Mouse (Mus musculus) mature B cell (primary cell): ENCODE results near the gene Rfx2.

Experiments
- in situ Hi-C: fragments of 300-500 bp; cut with MboI; formaldehyde crosslinking; loops from 2 replicates; pipeline ENCODE4 v1.14.3; 2019

Rfx2 gene

GRCm38 (mm10) chr17:56754271-56755185 is 76.3 kb downstream of the Rfx2 start:
- in situ Hi-C loops: no loop called here

- in situ Hi-C loops: no loop called here
These were observed 77.4 kb downstream of the Rfx2 start for GRCm38 (mm10) chr17:56753452-56753851.

GRCm38 (mm10) chr17:56751404-56752072 is 79.3 kb downstream of the Rfx2 start:
- in situ Hi-C loops: no loop called here

- in situ Hi-C loops: no loop called here
These were observed 86.6 kb downstream of the Rfx2 start for GRCm38 (mm10) chr17:56744173-56744572.

- in situ Hi-C loops: no loop called here
These were observed 90.0 kb downstream of the Rfx2 start for GRCm38 (mm10) chr17:56740788-56741160.

- in situ Hi-C loops: no loop called here
These were observed 90.6 kb downstream of the Rfx2 start for GRCm38 (mm10) chr17:56740118-56740787.

- in situ Hi-C loops: no loop called here
These were observed 92.6 kb downstream of the Rfx2 start for GRCm38 (mm10) chr17:56738221-56738620.

GRCm38 (mm10) chr17:56736534-56736933 is 94.3 kb downstream of the Rfx2 start:
- in situ Hi-C loops: no loop called here

GRCm38 (mm10) chr17:56729656-56730055 is 101.2 kb downstream of the Rfx2 start:
- in situ Hi-C loops: no loop called here

- in situ Hi-C loops: no loop called here
These were observed 101.7 kb downstream of the Rfx2 start for GRCm38 (mm10) chr17:56729151-56729550.

- in situ Hi-C loops: no loop called here
These were observed 102.7 kb downstream of the Rfx2 start for GRCm38 (mm10) chr17:56728117-56728516.

GRCm38 (mm10) chr17:56727659-56728058 is 103.2 kb downstream of the Rfx2 start:
- in situ Hi-C loops: no loop called here

- in situ Hi-C loops: no loop called here
These were observed 103.7 kb downstream of the Rfx2 start for GRCm38 (mm10) chr17:56727029-56727649.
